In genomic region chr7:131370648-131371469, GRCm38 (mm10) we compare ENCODE assay signal across 7 mouse cellular contexts. TPM values are rescaled to one million over a fixed set of nuclear protein-coding genes. Genes with fewer than 3 reads are reported as not detected.
DNase-seq lines count a peak whose midpoint lies in the region; ATAC-seq lines count a peak whose summit lies in the region.

Gene Pstk (plus strand): TSS chr7:131371141.

- 5% methylated on average over 47 of the region's 47 CpGs for WGBS in intestine, embryonic 16.5 days
- 4% methylated on average over 47 of the region's 47 CpGs for WGBS in midbrain, embryonic 11.5 days

- H3K9ac ChIP-seq in intestine, embryonic 16.5 days (ENCODE audit: low read depth, low read length), result peak within 1 kb of the TSS; percentile 93
- peak within 1 kb of the TSS; percentile 95 for H3K9ac ChIP-seq in midbrain, embryonic 11.5 days (ENCODE audit: low read length)

- H3K4me1 ChIP-seq in intestine, embryonic 16.5 days (ENCODE audit: control insufficient read depth, insufficient read depth, low read length), result peaks cover 13% of the 10 kb centered on the region; the same call in 1 of the 2 replicates
- peaks cover 5% of the 10 kb centered on the region for H3K4me1 ChIP-seq in midbrain, embryonic 11.5 days (ENCODE audit: control insufficient read depth, insufficient read depth, low read length)

- H3K27me3 ChIP-seq in intestine, embryonic 16.5 days (replicated peaks; ENCODE audit: control insufficient read depth, insufficient read depth, low read length), result no peaks in the 10 kb centered on the region
- H3K27me3 ChIP-seq in midbrain, embryonic 11.5 days (ENCODE audit: control insufficient read depth, insufficient read depth, low read length), result no peaks in the 10 kb centered on the region

- peak; percentile 85 for DNase-seq in adrenal gland, adult 8-10 months
- peak; percentile 90 for DNase-seq in embryo, embryonic 9.5 days (ENCODE audit: extremely low spot score)
- DNase-seq in gastrocnemius, postnatal 4 days (ENCODE audit: low spot score in 2 of 2), result peak; percentile 76 to 89
- peak; percentile 91 to 94 for DNase-seq in left cerebral cortex, postnatal 36 days (ENCODE audit: low spot score in 2 of 2)
- peak; percentile 98 for DNase-seq in midbrain, embryonic 11.5 days (ENCODE audit: low spot score, missing footprints)
- DNase-seq in skeletal muscle tissue, adult 2 months (ENCODE audit: low read depth, low spot score), result peak; percentile 94

- H3K4me2 ChIP-seq in intestine, embryonic 16.5 days (ENCODE audit: low read depth, low read length), result peak within 1 kb of the TSS; percentile 69
- peak within 1 kb of the TSS; percentile 80 for H3K4me2 ChIP-seq in midbrain, embryonic 11.5 days

- H3K36me3 ChIP-seq in intestine, embryonic 16.5 days (ENCODE audit: control insufficient read depth, insufficient read depth, low read length), result no peaks in the 10 kb centered on the region
- H3K36me3 ChIP-seq in midbrain, embryonic 11.5 days (ENCODE audit: control insufficient read depth, insufficient read depth, low read length), result no peaks in the 10 kb centered on the region

- peak; percentile 98 for ATAC-seq in intestine, embryonic 16.5 days
- ATAC-seq in midbrain, embryonic 11.5 days (ENCODE audit: low FRiP score), result peak; percentile 95

- H3K27ac ChIP-seq in intestine, embryonic 16.5 days (ENCODE audit: low read length), result peak within 1 kb of the TSS; percentile 96
- peak within 1 kb of the TSS; percentile 73 for H3K27ac ChIP-seq in midbrain, embryonic 11.5 days (ENCODE audit: low read depth, low read length)

- H3K4me3 ChIP-seq in intestine, embryonic 16.5 days (ENCODE audit: low read length), result peak within 1 kb of the TSS; percentile 83
- peak within 1 kb of the TSS; percentile 73 for H3K4me3 ChIP-seq in midbrain, embryonic 11.5 days (ENCODE audit: low read depth, low read length)

- intact Hi-C loops in left cerebral cortex, postnatal 36 days (cut with DNase I), result no loop called here

- H3K9me3 ChIP-seq in intestine, embryonic 16.5 days (ENCODE audit: control insufficient read depth, low read length), result no peaks in the 10 kb centered on the region
- H3K9me3 ChIP-seq in midbrain, embryonic 11.5 days (ENCODE audit: control insufficient read depth, low read length), result no peaks in the 10 kb centered on the region

RNA-seq across cellular contexts. Expression of gene Pstk, which starts in this region (rescaled TPM):
- total RNA-seq in adrenal gland, adult 8-10 months (2022), result 10 to 100 TPM; 19.4 to 21.4 (median 20.1) TPM
- 10 to 100 TPM; 28.5 to 34.0 TPM for total RNA-seq in gastrocnemius, postnatal 4 days (2021)
- 70.1 and 71.4 TPM in 2 replicates for polyA plus RNA-seq in intestine, embryonic 16.5 days (2015; fragmentation: Nextera tagmentation; extraction: Ambion mirVana)
- total RNA-seq in left cerebral cortex, postnatal 36 days (2021), result 10 to 100 TPM; 52.9 to 61.8 TPM
- 63.8 and 65.6 TPM in 2 replicates for polyA plus RNA-seq in midbrain, embryonic 11.5 days (2014; fragmentation: Nextera tagmentation; extraction: Ambion mirVana)

Comparison
In these comparisons a context has a peak if more than half of its experiments do, and no peak if none do; other contexts are left out.
1. Peak in every context shown above with its lines: DNase-seq, ATAC-seq, H3K4me3 ChIP-seq and H3K27ac ChIP-seq.